Mouse (Mus musculus) neural tube, embryonic 11.5 days (tissue): ENCODE measurements around the gene Tmem258. TPM values are rescaled to one million over a fixed set of nuclear protein-coding genes. Genes with fewer than 3 reads are reported as not detected.

Experiments used
- ATAC-seq: fragments of 200-750 bp; cut with Nextera tagmentation; 2 replicates; pipeline ENCODE4 v1.8.0; 2017; ENCODE audit warnings: moderate number of reproducible peaks, mild to moderate bottlenecking, moderate TSS enrichment, moderate library complexity; ENCODE audit not compliant: insufficient read depth, low FRiP score, low TSS enrichment
- DNase-seq: peaks from one replicate; pipeline ENCODE4 v3.0.0-alpha.2; 2015; ENCODE audit warnings: low spot score
- H3K27ac ChIP-seq: fragments of 300-500 bp; sonication (generic); 2 replicates; pipeline ENCODE4 v1.5.1; 2014; ENCODE audit warnings: low read depth, mild to moderate bottlenecking, low read length
- H3K27me3 ChIP-seq: fragments of 300-500 bp; sonication (generic); 2 replicates; pipeline ENCODE4 v1.6.1; 2014; ENCODE audit warnings: mild to moderate bottlenecking, low read length, mixed read lengths; ENCODE audit not compliant: control insufficient read depth, insufficient read depth
- H3K36me3 ChIP-seq: fragments of 300-500 bp; sonication (generic); 2 replicates; pipeline ENCODE4 v1.6.1; 2014; ENCODE audit warnings: mild to moderate bottlenecking, low read length, moderate library complexity, mixed read lengths; ENCODE audit not compliant: control insufficient read depth, insufficient read depth
- H3K4me1 ChIP-seq: fragments of 300-500 bp; sonication (generic); 2 replicates; pipeline ENCODE4 v1.6.1; 2014; ENCODE audit warnings: low read length, mixed read lengths; ENCODE audit not compliant: control insufficient read depth, insufficient read depth
- H3K4me2 ChIP-seq: fragments of 300-500 bp; sonication (generic); 2 replicates; pipeline ENCODE4 v1.6.1; 2014; ENCODE audit warnings: low read depth, mild to moderate bottlenecking, moderate library complexity
- H3K4me3 ChIP-seq: fragments of 300-500 bp; sonication (generic); 2 replicates; pipeline ENCODE4 v1.5.1; 2014; ENCODE audit warnings: low read depth, low read length
- H3K9ac ChIP-seq: fragments of 300-500 bp; sonication (generic); 2 replicates; pipeline ENCODE4 v1.6.1; 2014; ENCODE audit warnings: mild to moderate bottlenecking, low read length
- H3K9me3 ChIP-seq: fragments of 300-500 bp; sonication (generic); 2 replicates; pipeline ENCODE4 v1.6.1; 2016; ENCODE audit warnings: low read length; ENCODE audit not compliant: control insufficient read depth
- WGBS: fragments of 180-500 bp; shearing (Covaris S2); extraction: QIAGEN DNeasy Blood & Tissue Kit; methylation state at CpG from one replicate; pipeline ENCODE4 v1.1.7; 2014; 5-methylcytosine and 5-hydroxymethylcytosine counted together
- polyA plus RNA-seq: library from polyadenylated mRNA; unstranded; fragments of >200 nt; fragmentation: Nextera tagmentation; extraction: Ambion mirVana; gene quantifications from 2 replicates; pipeline ENCODE4 v1.2.1, GENCODE M21; 2014

The Tmem258 gene
- polyA plus RNA-seq, 1 experiment from 2014 or later, result 382 TPM

GRCm38 (mm10) chr19:10239419-10239818 lies 35.6 kb downstream of the Tmem258 start:
- no peaks in the 10 kb centered on the region for H3K4me1 ChIP-seq
- H3K9me3 ChIP-seq, result no peaks in the 10 kb centered on the region
- DNase-seq (no peak), ATAC-seq (no peak)
- 52% methylated on average over 2 of the region's 2 CpGs for WGBS
- peaks cover 5% of the 10 kb centered on the region; the same call in 1 of the 2 replicates for H3K27me3 ChIP-seq
- H3K4me3 ChIP-seq, result no peak overlapping the region
- H3K27ac ChIP-seq, result no peak overlapping the region
- no peak overlapping the region for H3K4me2 ChIP-seq
- H3K36me3 ChIP-seq, result no peaks in the 10 kb centered on the region
- no peak overlapping the region for H3K9ac ChIP-seq

- peak; percentile 48; the same call in 1 of the 2 replicates for ATAC-seq
- Histone ChIP-seq H3K4me3 (peak overlapping the region; percentile 38), H3K4me1 (no peaks in the 10 kb centered on the region), H3K27ac (no peak overlapping the region), H3K27me3 (peaks cover 5% of the 10 kb centered on the region; the same call in 1 of the 2 replicates), H3K9ac (peak overlapping the region; percentile 57), H3K4me2 (peak overlapping the region; percentile 68), H3K9me3 (no peaks in the 10 kb centered on the region), H3K36me3 (no peaks in the 10 kb centered on the region)
- peak; percentile 37 for DNase-seq
- 4% methylated on average over 25 of the region's 26 CpGs for WGBS
Observed at GRCm38 (mm10) chr19:10239975-10240653, 36.3 kb downstream of the Tmem258 start.

GRCm38 (mm10) chr19:10240654-10241305 lies 37.0 kb downstream of the Tmem258 start, which contains the start of gene Myrf:
TSS of gene Myrf (minus strand) at chr19:10240748.
- peaks cover 5% of the 10 kb centered on the region; the same call in 1 of the 2 replicates for H3K27me3 ChIP-seq
- no peak within 1 kb of the TSS for H3K27ac ChIP-seq
- no peaks in the 10 kb centered on the region for H3K36me3 ChIP-seq
- peak within 1 kb of the TSS; percentile 57 for H3K9ac ChIP-seq
- H3K4me2 ChIP-seq, result peak within 1 kb of the TSS; percentile 68
- ATAC-seq (peak; percentile 86), DNase-seq (peak; percentile 86)
- no peaks in the 10 kb centered on the region for H3K4me1 ChIP-seq
- H3K9me3 ChIP-seq, result no peaks in the 10 kb centered on the region
- peak within 1 kb of the TSS; percentile 38 for H3K4me3 ChIP-seq
- WGBS, result 7% methylated on average over 43 of the region's 43 CpGs

GRCm38 (mm10) chr19:10242916-10243315 lies 39.1 kb downstream of the Tmem258 start:
- Histone ChIP-seq H3K27me3 (peaks cover 5% of the 10 kb centered on the region; the same call in 1 of the 2 replicates), H3K9me3 (no peaks in the 10 kb centered on the region), H3K36me3 (no peaks in the 10 kb centered on the region), H3K9ac (no peak overlapping the region), H3K4me2 (no peak overlapping the region), H3K27ac (no peak overlapping the region), H3K4me1 (no peaks in the 10 kb centered on the region), H3K4me3 (no peak overlapping the region)
- DNase-seq (no peak), ATAC-seq (no peak)
- WGBS, result 2% methylated on average over 8 of the region's 8 CpGs

- DNase-seq, result no peak
- no peak overlapping the region for H3K27ac ChIP-seq
Observed at GRCm38 (mm10) chr19:10244183-10244582, 40.4 kb downstream of the Tmem258 start.

GRCm38 (mm10) chr19:10247165-10247564 lies 43.4 kb downstream of the Tmem258 start:
- Histone ChIP-seq H3K36me3 (no peaks in the 10 kb centered on the region), H3K9me3 (no peaks in the 10 kb centered on the region), H3K27ac (no peak overlapping the region), H3K4me2 (no peak overlapping the region), H3K27me3 (no peaks in the 10 kb centered on the region), H3K4me1 (no peaks in the 10 kb centered on the region), H3K9ac (no peak overlapping the region), H3K4me3 (no peak overlapping the region)
- DNase-seq (no peak), ATAC-seq (no peak)
- 47% methylated on average over 6 of the region's 6 CpGs for WGBS

More at GRCm38 (mm10) chr19:10244183-10244582, 40.4 kb downstream of the Tmem258 start:
- Histone ChIP-seq H3K9ac (no peak overlapping the region; the same call in 1 of the 2 replicates), H3K4me3 (no peak overlapping the region), H3K36me3 (no peaks in the 10 kb centered on the region), H3K27me3 (peaks cover 5% of the 10 kb centered on the region; the same call in 1 of the 2 replicates), H3K4me2 (no peak overlapping the region), H3K4me1 (no peaks in the 10 kb centered on the region), H3K9me3 (no peaks in the 10 kb centered on the region)
- no peak for ATAC-seq
- WGBS, result 30% methylated on average over 3 of the region's 3 CpGs

GRCm38 (mm10) chr19:10248128-10248527 lies 44.3 kb downstream of the Tmem258 start:
- Histone ChIP-seq H3K36me3 (no peaks in the 10 kb centered on the region), H3K4me2 (no peak overlapping the region), H3K27ac (no peak overlapping the region), H3K9ac (no peak overlapping the region), H3K4me3 (no peak overlapping the region), H3K9me3 (no peaks in the 10 kb centered on the region), H3K27me3 (no peaks in the 10 kb centered on the region), H3K4me1 (no peaks in the 10 kb centered on the region)
- ATAC-seq, result no peak
- no peak for DNase-seq
- 53% methylated on average over 20 of the region's 20 CpGs for WGBS
